Mouse (Mus musculus) embryonic facial prominence, embryonic 14.5 days (tissue): ENCODE measurements around the gene Def8. TPM values are rescaled to one million over a fixed set of nuclear protein-coding genes. Genes with fewer than 3 reads are reported as not detected.
A peak's percentile ranks its signal among the peaks of the same experiment; 100 is the strongest.
"Not testable (repeated sequence)": the region's sequence is repeated elsewhere in the genome, so short reads cannot be mapped to it uniquely, and the experiment has no call there.

Source experiments
- ATAC-seq: fragments of 200-750 bp; cut with Nextera tagmentation; 2 replicates; pipeline ENCODE4 v1.8.0; 2017; ENCODE audit warnings: low read depth, moderate number of reproducible peaks, moderate TSS enrichment
- DNase-seq: peaks from one replicate; pipeline ENCODE4 v3.0.0-alpha.2; 2015; ENCODE audit warnings: low spot score
- H3K27ac ChIP-seq: fragments of 300-500 bp; sonication (generic); replicated peaks from 2 replicates; pipeline ENCODE4 v1.5.1; 2014; ENCODE audit warnings: low read depth, mild to moderate bottlenecking, low read length, moderate library complexity
- H3K27me3 ChIP-seq: fragments of 300-500 bp; sonication (generic); replicated peaks from 2 replicates; pipeline ENCODE4 v1.6.1; 2014; ENCODE audit warnings: low read length; ENCODE audit not compliant: control insufficient read depth, insufficient read depth
- H3K36me3 ChIP-seq: fragments of 300-500 bp; sonication (generic); 2 replicates; pipeline ENCODE4 v1.6.1; 2014; ENCODE audit warnings: low read length, mixed read lengths; ENCODE audit not compliant: control insufficient read depth, insufficient read depth
- H3K4me1 ChIP-seq: fragments of 300-500 bp; sonication (generic); 2 replicates; pipeline ENCODE4 v1.6.1; 2014; ENCODE audit warnings: antibody characterized with exemption, low read length; ENCODE audit not compliant: control insufficient read depth, insufficient read depth
- H3K4me2 ChIP-seq: fragments of 300-500 bp; sonication (generic); 2 replicates; pipeline ENCODE4 v1.6.1; 2014; ENCODE audit warnings: low read depth, mild to moderate bottlenecking, low read length, moderate library complexity, mixed read lengths
- H3K4me3 ChIP-seq: fragments of 300-500 bp; sonication (generic); 2 replicates; pipeline ENCODE4 v1.5.1; 2014; ENCODE audit warnings: low read depth, mild to moderate bottlenecking, low read length
- H3K9ac ChIP-seq: fragments of 300-500 bp; sonication (generic); 2 replicates; pipeline ENCODE4 v1.6.1; 2014; ENCODE audit warnings: low read depth, mild to moderate bottlenecking, low read length, moderate library complexity, mixed read lengths
- H3K9me3 ChIP-seq: fragments of 300-500 bp; sonication (generic); 2 replicates; pipeline ENCODE4 v1.6.1; 2016; ENCODE audit warnings: low read length; ENCODE audit not compliant: control insufficient read depth
- WGBS: fragments of 180-500 bp; shearing (Covaris S2); extraction: QIAGEN DNeasy Blood & Tissue Kit; methylation state at CpG from one replicate; pipeline ENCODE4 v1.1.7; 2014; 5-methylcytosine and 5-hydroxymethylcytosine counted together
- polyA plus RNA-seq: library from polyadenylated mRNA; unstranded; fragments of >200 nt; fragmentation: Nextera tagmentation; extraction: Ambion mirVana; gene quantifications from 2 replicates; pipeline ENCODE4 v1.2.1, GENCODE M21; 2014

The Def8 gene
- polyA plus RNA-seq, 1 experiment from 2014 or later: 34.1 TPM

- not testable (repeated sequence) for H3K27ac ChIP-seq, H3K4me3 ChIP-seq, ATAC-seq, H3K9ac ChIP-seq, H3K9me3 ChIP-seq, H3K4me2 ChIP-seq, H3K36me3 ChIP-seq, DNase-seq, H3K27me3 ChIP-seq
- 63% methylated on average over 5 of the region's 5 CpGs for whole genome bisulfite sequencing
- peaks cover 14% of the 10 kb centered on the region for H3K4me1 ChIP-seq
Measured at GRCm38 (mm10) chr8:123474549-123474948, 51.2 kb downstream of the Def8 start.

GRCm38 (mm10) chr8:123476911-123477736, 53.8 kb downstream of the Def8 start:
- H3K9me3 ChIP-seq: no peaks in the 10 kb centered on the region
- peak overlapping the region; percentile 84 for H3K9ac ChIP-seq
- H3K4me1 ChIP-seq: peaks cover 14% of the 10 kb centered on the region
- 9% methylated on average over 34 of the region's 34 CpGs for WGBS
- ATAC-seq: peak; percentile 31
- peaks cover 18% of the 10 kb centered on the region for H3K36me3 ChIP-seq
- H3K4me2 ChIP-seq: peak overlapping the region; percentile 79
- peak overlapping the region; percentile 90 for H3K4me3 ChIP-seq
- DNase-seq: peak; percentile 22
- no peaks in the 10 kb centered on the region for H3K27me3 ChIP-seq
- peak overlapping the region; percentile 93 for H3K27ac ChIP-seq

DNA sequence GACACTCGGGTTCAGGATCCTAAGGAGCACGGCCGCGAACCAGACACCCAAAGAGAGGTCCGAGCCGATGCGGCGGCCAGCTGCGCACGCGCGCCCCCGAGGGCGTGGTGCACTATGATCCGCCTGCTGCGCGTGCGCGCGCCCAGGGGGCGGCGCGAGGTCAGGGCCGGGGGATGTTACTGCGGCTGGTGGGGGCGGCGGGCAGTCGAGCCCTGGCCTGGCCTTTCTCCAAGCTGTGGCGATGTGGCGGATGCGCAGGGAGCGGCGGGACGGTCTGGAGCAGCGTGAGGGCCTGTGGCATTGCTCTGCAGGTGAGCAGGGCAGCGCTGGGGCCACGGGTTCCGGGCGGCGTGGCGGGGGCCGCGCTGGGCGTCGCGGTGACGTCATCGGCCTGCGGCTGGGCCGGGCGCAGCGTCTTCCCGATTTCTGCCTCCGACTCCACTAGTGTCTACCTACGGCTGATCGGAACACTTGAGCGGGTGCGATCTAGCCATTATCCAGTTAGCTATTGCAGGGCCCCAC, 54.5 kb downstream of the Def8 start, which contains the start of gene Afg3l1:
Gene Afg3l1, plus strand, starts transcription at position 167 of the 522 bp plus-strand sequence.
- ATAC-seq (peak; percentile 95), DNase-seq (peak; percentile 94)
- peak within 1 kb of the TSS; percentile 93 for H3K27ac ChIP-seq
- no peaks in the 10 kb centered on the region for H3K27me3 ChIP-seq
- WGBS: under 1% methylated on average over 24 of the region's 58 CpGs
- peaks cover 14% of the 10 kb centered on the region for H3K4me1 ChIP-seq
- no peaks in the 10 kb centered on the region for H3K9me3 ChIP-seq
- H3K4me2 ChIP-seq: peak within 1 kb of the TSS; percentile 79
- H3K9ac ChIP-seq: peak within 1 kb of the TSS; percentile 84
- peak within 1 kb of the TSS; percentile 90 for H3K4me3 ChIP-seq
- H3K36me3 ChIP-seq: peaks cover 25% of the 10 kb centered on the region

DNA sequence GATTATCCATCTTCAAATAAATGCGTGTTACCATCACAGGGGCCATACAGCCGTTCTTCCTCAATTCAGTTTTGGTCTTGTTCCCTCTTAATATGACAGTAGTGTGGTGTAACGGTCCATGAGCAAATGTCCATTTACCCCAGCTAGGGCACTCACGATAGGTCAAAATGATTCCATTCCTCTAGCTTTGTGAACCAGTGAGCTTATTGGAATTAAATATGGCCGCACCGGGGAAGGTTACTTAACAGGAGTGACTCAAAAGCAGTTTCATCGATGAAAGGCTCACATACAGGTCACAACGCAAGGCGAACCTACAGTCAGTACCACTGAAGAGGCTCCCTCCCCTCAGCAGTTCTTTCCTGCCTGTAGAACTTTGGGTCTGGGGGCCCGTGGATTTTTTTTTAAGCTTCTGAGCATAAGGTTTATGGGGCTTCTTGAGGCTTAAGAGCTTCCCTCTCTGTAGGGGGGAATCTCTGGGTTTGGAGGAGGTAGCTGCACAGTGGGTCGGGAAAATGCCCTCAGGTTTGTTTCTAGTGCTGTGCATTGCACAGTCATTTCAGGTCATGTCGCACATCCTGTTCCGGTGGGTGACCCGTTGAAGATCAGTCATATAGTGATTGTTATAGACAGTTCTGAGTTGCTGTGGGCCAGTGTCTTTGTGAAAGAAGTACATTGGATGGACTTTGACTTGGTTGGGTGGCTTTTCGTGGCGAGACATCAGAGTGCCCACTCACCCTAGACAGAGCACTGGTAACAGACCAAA, 55.3 kb downstream of the Def8 start:
- H3K4me3 ChIP-seq: peak overlapping the region; percentile 90
- ATAC-seq: no peak
- peak overlapping the region; percentile 93 for H3K27ac ChIP-seq
- no peaks in the 10 kb centered on the region for H3K9me3 ChIP-seq
- H3K27me3 ChIP-seq: no peaks in the 10 kb centered on the region
- H3K4me1 ChIP-seq: peaks cover 14% of the 10 kb centered on the region
- peak; percentile 11 for DNase-seq
- 32% methylated on average over 16 of the region's 16 CpGs for WGBS
- peak overlapping the region; percentile 84 for H3K9ac ChIP-seq
- peaks cover 29% of the 10 kb centered on the region for H3K36me3 ChIP-seq
- peak overlapping the region; percentile 79 for H3K4me2 ChIP-seq

DNA sequence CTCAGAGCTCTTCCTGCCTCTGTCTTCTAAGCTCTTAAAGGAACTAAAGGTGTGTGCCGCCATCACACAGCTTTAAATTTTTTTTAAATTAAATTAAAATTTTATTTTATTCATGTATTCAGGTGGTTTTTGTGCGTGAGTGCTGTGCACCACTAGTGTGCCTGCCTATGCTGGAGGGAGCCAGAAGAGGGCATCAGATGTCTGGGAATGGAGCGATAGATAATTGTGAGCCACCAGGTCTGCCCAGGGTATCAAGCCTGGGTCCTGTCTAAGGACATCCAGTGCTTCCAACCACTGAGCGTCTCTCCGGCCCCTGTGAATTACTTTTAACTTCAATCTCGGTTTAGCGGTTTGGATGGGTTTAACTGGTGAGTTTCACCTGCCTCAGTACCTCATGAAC, 59.3 kb downstream of the Def8 start:
- Histone ChIP-seq H3K4me2 (no peak overlapping the region), H3K27me3 (no peaks in the 10 kb centered on the region), H3K9ac (no peak overlapping the region), H3K27ac (no peak overlapping the region), H3K36me3 (peaks cover 60% of the 10 kb centered on the region), H3K9me3 (no peaks in the 10 kb centered on the region), H3K4me1 (peaks cover 8% of the 10 kb centered on the region; the same call in 1 of the 2 replicates), H3K4me3 (no peak overlapping the region)
- WGBS: 93% methylated on average over 7 of the region's 7 CpGs
- no peak for ATAC-seq
- no peak for DNase-seq

DNA sequence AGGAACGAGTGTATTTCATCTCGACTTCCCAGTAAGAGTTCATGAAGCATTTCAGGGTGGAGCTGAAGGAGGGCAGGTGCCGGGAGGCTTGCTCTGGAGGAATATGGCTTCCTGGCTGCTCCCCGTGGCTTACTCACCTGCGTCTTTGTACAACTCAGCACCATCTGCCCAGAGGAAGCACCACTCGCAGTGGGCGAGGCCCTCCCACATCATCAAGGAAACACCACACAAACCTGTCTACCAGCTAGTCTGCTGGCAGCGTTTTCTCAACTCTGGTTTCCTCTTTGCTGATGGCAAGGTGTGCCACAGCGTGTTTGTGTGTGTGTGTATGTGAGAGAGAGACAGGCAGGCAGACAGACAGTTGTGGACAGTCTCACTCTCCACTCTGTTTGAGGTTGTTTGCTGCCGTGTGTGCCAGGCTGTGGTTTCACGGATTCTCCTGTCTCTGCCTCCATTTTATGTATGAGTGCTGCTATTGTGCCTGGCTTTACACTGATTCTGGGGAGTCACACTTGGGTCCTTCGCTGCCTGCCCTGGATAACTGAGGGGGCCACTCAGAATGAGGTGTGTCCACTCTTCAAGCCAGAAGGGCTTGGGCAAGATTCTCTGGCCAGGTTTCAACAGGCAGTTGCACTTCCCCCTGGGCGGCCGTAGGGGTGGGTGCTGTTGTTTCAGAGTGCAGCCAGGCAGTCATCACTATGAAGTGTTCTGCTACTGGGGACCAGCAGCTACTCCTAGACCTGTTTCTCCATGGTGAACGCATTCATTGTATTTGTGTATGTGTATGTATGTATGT, 68.2 kb downstream of the Def8 start:
- no peaks in the 10 kb centered on the region for H3K9me3 ChIP-seq
- H3K36me3 ChIP-seq: peaks cover 98% of the 10 kb centered on the region
- H3K27me3 ChIP-seq: no peaks in the 10 kb centered on the region
- no peak for ATAC-seq
- DNase-seq: no peak
- H3K9ac ChIP-seq: no peak overlapping the region
- no peaks in the 10 kb centered on the region for H3K4me1 ChIP-seq
- 95% methylated on average over 15 of the region's 15 CpGs for WGBS
- no peak overlapping the region for H3K4me3 ChIP-seq
- H3K4me2 ChIP-seq: no peak overlapping the region
- H3K27ac ChIP-seq: no peak overlapping the region

- no peaks in the 10 kb centered on the region for H3K4me1 ChIP-seq
- WGBS: 94% methylated on average over 9 of the region's 9 CpGs
Measured at GRCm38 (mm10) chr8:123492898-123493297, 69.6 kb downstream of the Def8 start.

DNA sequence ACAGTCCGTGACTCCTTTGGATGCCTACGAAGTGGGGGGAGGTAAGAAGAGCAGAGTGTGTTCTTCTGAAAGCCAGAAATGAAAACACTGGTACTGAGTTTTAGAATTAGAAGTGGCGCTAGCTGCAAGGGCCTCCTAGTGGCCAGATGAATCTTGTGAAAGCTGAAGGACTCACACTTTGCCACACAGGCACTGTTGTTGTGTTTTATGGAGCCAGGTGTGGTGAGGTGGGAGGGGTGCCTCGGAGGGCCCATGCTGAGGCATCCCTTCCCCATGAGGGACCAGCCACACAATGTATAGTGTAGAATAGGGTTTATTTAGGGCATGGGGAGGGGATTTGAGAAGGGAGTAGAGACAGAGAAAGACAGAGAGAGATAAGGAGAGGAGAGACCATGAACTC, 74.4 kb downstream of the Def8 start:
- H3K36me3 ChIP-seq: peaks cover 97% of the 10 kb centered on the region
- H3K4me3 ChIP-seq: no peak overlapping the region
- no peak for ATAC-seq
- DNase-seq: no peak
- no peak overlapping the region for H3K4me2 ChIP-seq
- no peaks in the 10 kb centered on the region for H3K9me3 ChIP-seq
- H3K27me3 ChIP-seq: no peaks in the 10 kb centered on the region
- no peak overlapping the region for H3K9ac ChIP-seq
- H3K4me1 ChIP-seq: no peaks in the 10 kb centered on the region
- 85% methylated on average over 4 of the region's 4 CpGs for WGBS
- H3K27ac ChIP-seq: no peak overlapping the region

More at GRCm38 (mm10) chr8:123492898-123493297, 69.6 kb downstream of the Def8 start:
- Histone ChIP-seq H3K27me3 (no peaks in the 10 kb centered on the region), H3K36me3 (peaks cover 97% of the 10 kb centered on the region), H3K9me3 (no peaks in the 10 kb centered on the region), H3K9ac (no peak overlapping the region), H3K4me2 (no peak overlapping the region), H3K27ac (no peak overlapping the region), H3K4me3 (no peak overlapping the region)
- DNase-seq (no peak), ATAC-seq (no peak)
